Mouse (Mus musculus): ENCODE results near the gene Mtif3. TPM values are rescaled to one million over a fixed set of nuclear protein-coding genes. Genes with fewer than 3 reads are reported as not detected.
A peak's percentile ranks its signal among the peaks of the same experiment; 100 is the strongest.

Gene Mtif3
- polyA plus RNA-seq, 1 experiment: 16.6 TPM

GRCm38 (mm10) chr5:146948508-146949088 lies 15.0 kb downstream of the Mtif3 start, which contains the start of gene Gtf3a:
Gene Gtf3a, plus strand, starts transcription at chr5:146948657.
- TF ChIP-seq CTCF (IDR thresholded peaks at IDR 0.05; ENCODE audit: borderline replicate concordance, extremely low read depth, insufficient read depth, insufficient read length) (no peak), POLR2A (IDR thresholded peaks at IDR 0.05; ENCODE audit: borderline replicate concordance, extremely low read depth, insufficient read depth, insufficient read length, poor library complexity, severe bottlenecking) (peak; percentile 82)
- DNase-seq (ENCODE audit: low read depth): peak; percentile 96

GRCm38 (mm10) chr5:146948041-146948507 lies 15.5 kb downstream of the Mtif3 start:
- TF ChIP-seq CTCF (IDR thresholded peaks at IDR 0.05; ENCODE audit: borderline replicate concordance, extremely low read depth, insufficient read depth, insufficient read length): no peak
- TF ChIP-seq POLR2A (IDR thresholded peaks at IDR 0.05; ENCODE audit: borderline replicate concordance, extremely low read depth, insufficient read depth, insufficient read length, poor library complexity, severe bottlenecking): no peak

GRCm38 (mm10) chr5:146947497-146947896 lies 16.1 kb downstream of the Mtif3 start:
- TF ChIP-seq POLR2A (IDR thresholded peaks at IDR 0.05; ENCODE audit: borderline replicate concordance, extremely low read depth, insufficient read depth, insufficient read length, poor library complexity, severe bottlenecking): no peak
- no peak for TF ChIP-seq CTCF (IDR thresholded peaks at IDR 0.05; ENCODE audit: borderline replicate concordance, extremely low read depth, insufficient read depth, insufficient read length)

More at GRCm38 (mm10) chr5:146948041-146948507, 15.5 kb downstream of the Mtif3 start:
- no peak for DNase-seq (ENCODE audit: low read depth)

GRCm38 (mm10) chr5:146946682-146947081 lies 16.9 kb downstream of the Mtif3 start:
- TF ChIP-seq POLR2A (IDR thresholded peaks at IDR 0.05; ENCODE audit: borderline replicate concordance, extremely low read depth, insufficient read depth, insufficient read length, poor library complexity, severe bottlenecking): no peak
- TF ChIP-seq CTCF (IDR thresholded peaks at IDR 0.05; ENCODE audit: borderline replicate concordance, extremely low read depth, insufficient read depth, insufficient read length): no peak
- no peak for DNase-seq (ENCODE audit: low read depth)

More at GRCm38 (mm10) chr5:146947497-146947896, 16.1 kb downstream of the Mtif3 start:
- DNase-seq (ENCODE audit: low read depth): no peak

- peak; percentile 31; the same call in 1 of the 2 replicates for TF ChIP-seq CTCF (IDR thresholded peaks at IDR 0.05; ENCODE audit: borderline replicate concordance, extremely low read depth, insufficient read depth, insufficient read length)
- TF ChIP-seq POLR2A (IDR thresholded peaks at IDR 0.05; ENCODE audit: borderline replicate concordance, extremely low read depth, insufficient read depth, insufficient read length, poor library complexity, severe bottlenecking): no peak
- no peak for DNase-seq (ENCODE audit: low read depth)
Measured at GRCm38 (mm10) chr5:146944568-146944967, 19.0 kb downstream of the Mtif3 start.

- TF ChIP-seq POLR2A (IDR thresholded peaks at IDR 0.05; ENCODE audit: borderline replicate concordance, extremely low read depth, insufficient read depth, insufficient read length, poor library complexity, severe bottlenecking) (no peak), CTCF (IDR thresholded peaks at IDR 0.05; ENCODE audit: borderline replicate concordance, extremely low read depth, insufficient read depth, insufficient read length) (no peak)
- peak; percentile 32 for DNase-seq (ENCODE audit: low read depth)
Measured at GRCm38 (mm10) chr5:146942965-146943364, 20.6 kb downstream of the Mtif3 start.

- DNase-seq (ENCODE audit: low read depth): peak; percentile 37
Measured at GRCm38 (mm10) chr5:146941939-146942338, 21.7 kb downstream of the Mtif3 start.

- peak; percentile 79 for DNase-seq (ENCODE audit: low read depth)
- TF ChIP-seq CTCF (IDR thresholded peaks at IDR 0.05; ENCODE audit: borderline replicate concordance, extremely low read depth, insufficient read depth, insufficient read length): peak; percentile 72
- no peak for TF ChIP-seq POLR2A (IDR thresholded peaks at IDR 0.05; ENCODE audit: borderline replicate concordance, extremely low read depth, insufficient read depth, insufficient read length, poor library complexity, severe bottlenecking)
Measured at GRCm38 (mm10) chr5:146940219-146940618, 23.4 kb downstream of the Mtif3 start.

- DNase-seq (ENCODE audit: low read depth): peak; percentile 80
- TF ChIP-seq POLR2A (IDR thresholded peaks at IDR 0.05; ENCODE audit: borderline replicate concordance, extremely low read depth, insufficient read depth, insufficient read length, poor library complexity, severe bottlenecking) (no peak), CTCF (IDR thresholded peaks at IDR 0.05; ENCODE audit: borderline replicate concordance, extremely low read depth, insufficient read depth, insufficient read length) (peak; percentile 54; the same call in 1 of the 2 replicates)
Measured at GRCm38 (mm10) chr5:146939109-146939796, 24.3 kb downstream of the Mtif3 start.

- TF ChIP-seq CTCF (IDR thresholded peaks at IDR 0.05; ENCODE audit: borderline replicate concordance, extremely low read depth, insufficient read depth, insufficient read length): no peak
- no peak for DNase-seq (ENCODE audit: low read depth)
Measured at GRCm38 (mm10) chr5:146937541-146938503, 25.8 kb downstream of the Mtif3 start.

GRCm38 (mm10) chr5:146933466-146933865 lies 30.1 kb downstream of the Mtif3 start:
- TF ChIP-seq POLR2A (IDR thresholded peaks at IDR 0.05; ENCODE audit: borderline replicate concordance, extremely low read depth, insufficient read depth, insufficient read length, poor library complexity, severe bottlenecking): no peak
- no peak for TF ChIP-seq CTCF (IDR thresholded peaks at IDR 0.05; ENCODE audit: borderline replicate concordance, extremely low read depth, insufficient read depth, insufficient read length)

More at GRCm38 (mm10) chr5:146933466-146933865, 30.1 kb downstream of the Mtif3 start:
- DNase-seq (ENCODE audit: low read depth): no peak

Measured in brain, embryonic 14.5 days (tissue).